Mouse (Mus musculus): Measurements from ENCODE around the gene Gpr171. TPM values are rescaled to one million over a fixed set of nuclear protein-coding genes. Genes with fewer than 3 reads are reported as not detected.
"Not testable (repeated sequence)": the region's sequence is repeated elsewhere in the genome, so short reads cannot be mapped to it uniquely, and the experiment has no call there.

The Gpr171 gene
- polyA plus RNA-seq, 1 experiment from 2014 or later: 1.2 TPM

DNA sequence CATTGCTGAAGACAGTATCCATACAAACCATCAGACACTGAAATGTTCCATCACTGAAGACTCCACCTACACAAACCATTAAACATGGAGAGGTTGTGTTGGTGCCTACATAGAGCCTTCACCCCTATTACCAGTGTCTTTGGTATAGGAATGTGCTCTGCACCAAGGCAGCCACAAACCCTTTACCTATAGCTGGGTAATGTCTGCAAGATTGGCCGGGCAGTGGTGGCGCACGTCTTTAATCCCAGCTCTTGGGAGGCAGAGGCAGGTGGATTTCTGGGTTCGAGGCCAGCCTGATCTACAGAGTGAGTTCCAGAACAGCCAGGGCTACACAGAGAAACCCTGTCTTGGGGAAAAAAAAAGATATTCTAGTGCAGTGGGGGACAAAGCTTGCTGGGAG, 11.7 kb upstream of the Gpr171 start:
- H3K4me2 ChIP-seq (ENCODE audit: low read length); H3K4me3 ChIP-seq (ENCODE audit: control insufficient read depth in 1 of 2, insufficient read depth in 1 of 2, low read depth in 1 of 2, low read length in 2 of 2); H3K36me3 ChIP-seq (ENCODE audit: control insufficient read depth, insufficient read depth, low read length); H3K9me3 ChIP-seq (ENCODE audit: control insufficient read depth, low read length); H3K9ac ChIP-seq (ENCODE audit: low read length); ATAC-seq (ENCODE audit: insufficient number of reproducible peaks, insufficient read depth, low FRiP score, low read depth); H3K27me3 ChIP-seq (ENCODE audit: control insufficient read depth, insufficient read depth, low read length): not testable (repeated sequence)
- Histone ChIP-seq H3K4me1 (ENCODE audit: control insufficient read depth in 2 of 2, insufficient read depth in 2 of 2, low read length in 2 of 2) (peaks cover 11 to 15% of the 10 kb centered on the region in 2 experiments), H3K27ac (replicated peaks in 1 of 2; ENCODE audit: control insufficient read depth in 1 of 2, insufficient read depth in 1 of 2, low read depth in 2 of 2, low read length in 2 of 2) (peak overlapping the region in 1 of 2 experiments; percentile 85; a peak in 3 of 4 replicates)
- 89% methylated on average over 4 of the region's 4 CpGs for WGBS

DNA sequence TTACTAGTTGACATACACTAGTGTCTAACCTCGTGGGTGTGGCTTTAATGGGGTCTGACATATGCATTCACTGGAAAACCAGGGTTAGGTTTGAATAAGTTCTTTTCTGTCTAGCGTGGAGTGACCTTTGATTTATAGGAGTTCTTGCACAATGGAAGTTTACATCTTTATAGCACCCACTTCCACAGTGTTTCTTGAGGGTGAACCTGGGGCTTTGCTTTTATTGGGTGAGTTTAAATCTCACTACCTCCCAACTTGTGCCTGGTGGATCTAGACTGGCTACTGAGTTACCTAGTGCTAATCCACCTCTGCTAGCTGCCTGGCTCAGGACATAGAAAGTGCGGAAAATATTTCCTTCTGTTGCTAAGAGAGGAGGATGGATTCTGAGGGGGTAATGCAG, 10.3 kb upstream of the Gpr171 start:
- Histone ChIP-seq H3K27me3 (ENCODE audit: control insufficient read depth, insufficient read depth, low read length) (no peaks in the 10 kb centered on the region), H3K4me3 (ENCODE audit: control insufficient read depth in 1 of 2, insufficient read depth in 1 of 2, low read depth in 1 of 2, low read length in 2 of 2) (no peak overlapping the region), H3K9ac (ENCODE audit: low read length) (no peak overlapping the region), H3K27ac (replicated peaks in 1 of 2; ENCODE audit: control insufficient read depth in 1 of 2, insufficient read depth in 1 of 2, low read depth in 2 of 2, low read length in 2 of 2) (no peak overlapping the region), H3K4me1 (ENCODE audit: control insufficient read depth in 2 of 2, insufficient read depth in 2 of 2, low read length in 2 of 2) (peaks cover 11 to 15% of the 10 kb centered on the region in 2 experiments), H3K4me2 (ENCODE audit: low read length) (no peak overlapping the region), H3K36me3 (ENCODE audit: control insufficient read depth, insufficient read depth, low read length) (peaks cover 7% of the 10 kb centered on the region; the same call in 1 of the 2 replicates), H3K9me3 (ENCODE audit: control insufficient read depth, low read length) (no peaks in the 10 kb centered on the region)
- 84% methylated on average over 3 of the region's 3 CpGs for WGBS
- ATAC-seq (ENCODE audit: insufficient number of reproducible peaks, insufficient read depth, low FRiP score, low read depth): no peak

- ATAC-seq (ENCODE audit: insufficient number of reproducible peaks, insufficient read depth, low FRiP score, low read depth); H3K27ac ChIP-seq (replicated peaks in 1 of 2; ENCODE audit: control insufficient read depth in 1 of 2, insufficient read depth in 1 of 2, low read depth in 2 of 2, low read length in 2 of 2); H3K27me3 ChIP-seq (ENCODE audit: control insufficient read depth, insufficient read depth, low read length); H3K9ac ChIP-seq (ENCODE audit: low read length); H3K4me2 ChIP-seq (ENCODE audit: low read length); H3K9me3 ChIP-seq (ENCODE audit: control insufficient read depth, low read length); H3K4me3 ChIP-seq (ENCODE audit: control insufficient read depth in 1 of 2, insufficient read depth in 1 of 2, low read depth in 1 of 2, low read length in 2 of 2); H3K36me3 ChIP-seq (ENCODE audit: control insufficient read depth, insufficient read depth, low read length): not testable (repeated sequence)
- WGBS: 97% methylated on average over 3 of the region's 3 CpGs
- H3K4me1 ChIP-seq (ENCODE audit: control insufficient read depth in 2 of 2, insufficient read depth in 2 of 2, low read length in 2 of 2): peaks cover 8 to 15% of the 10 kb centered on the region in 2 experiments
Measured at GRCm38 (mm10) chr3:59109834-59110233, 8.2 kb upstream of the Gpr171 start.

GRCm38 (mm10) chr3:59107439-59107838, 5.8 kb upstream of the Gpr171 start:
- Histone ChIP-seq H3K9ac (ENCODE audit: low read length) (no peak overlapping the region), H3K4me1 (ENCODE audit: control insufficient read depth in 2 of 2, insufficient read depth in 2 of 2, low read length in 2 of 2) (peaks cover 4 to 9% of the 10 kb centered on the region in 2 experiments), H3K27ac (replicated peaks in 1 of 2; ENCODE audit: control insufficient read depth in 1 of 2, insufficient read depth in 1 of 2, low read depth in 2 of 2, low read length in 2 of 2) (no peak overlapping the region), H3K4me3 (ENCODE audit: control insufficient read depth in 1 of 2, insufficient read depth in 1 of 2, low read depth in 1 of 2, low read length in 2 of 2) (no peak overlapping the region), H3K9me3 (ENCODE audit: control insufficient read depth, low read length) (no peaks in the 10 kb centered on the region), H3K27me3 (ENCODE audit: control insufficient read depth, insufficient read depth, low read length) (no peaks in the 10 kb centered on the region), H3K4me2 (ENCODE audit: low read length) (no peak overlapping the region), H3K36me3 (ENCODE audit: control insufficient read depth, insufficient read depth, low read length) (no peaks in the 10 kb centered on the region)
- WGBS: 93% methylated on average over 4 of the region's 4 CpGs
- no peak for ATAC-seq (ENCODE audit: insufficient number of reproducible peaks, insufficient read depth, low FRiP score, low read depth)

GRCm38 (mm10) chr3:59104462-59104861, 2.8 kb upstream of the Gpr171 start:
- ATAC-seq (ENCODE audit: insufficient number of reproducible peaks, insufficient read depth, low FRiP score, low read depth): no peak
- Histone ChIP-seq H3K4me3 (ENCODE audit: control insufficient read depth in 1 of 2, insufficient read depth in 1 of 2, low read depth in 1 of 2, low read length in 2 of 2) (no peak overlapping the region), H3K27me3 (ENCODE audit: control insufficient read depth, insufficient read depth, low read length) (no peaks in the 10 kb centered on the region), H3K9me3 (ENCODE audit: control insufficient read depth, low read length) (no peaks in the 10 kb centered on the region), H3K9ac (ENCODE audit: low read length) (no peak overlapping the region), H3K36me3 (ENCODE audit: control insufficient read depth, insufficient read depth, low read length) (no peaks in the 10 kb centered on the region), H3K4me2 (ENCODE audit: low read length) (no peak overlapping the region), H3K4me1 (ENCODE audit: control insufficient read depth in 2 of 2, insufficient read depth in 2 of 2, low read length in 2 of 2) (peaks cover 6 to 9% of the 10 kb centered on the region in 2 experiments), H3K27ac (replicated peaks in 1 of 2; ENCODE audit: control insufficient read depth in 1 of 2, insufficient read depth in 1 of 2, low read depth in 2 of 2, low read length in 2 of 2) (no peak overlapping the region)
- WGBS: 12% methylated on average over 4 of the region's 4 CpGs

GRCm38 (mm10) chr3:59102146-59102545, 525 bp upstream of the Gpr171 start:
- no peaks in the 10 kb centered on the region for H3K27me3 ChIP-seq (ENCODE audit: control insufficient read depth, insufficient read depth, low read length)
- no peak overlapping the region for H3K4me2 ChIP-seq (ENCODE audit: low read length)
- H3K9ac ChIP-seq (ENCODE audit: low read length): no peak overlapping the region
- peaks cover 8 to 9% of the 10 kb centered on the region in 2 experiments for H3K4me1 ChIP-seq (ENCODE audit: control insufficient read depth in 2 of 2, insufficient read depth in 2 of 2, low read length in 2 of 2)
- H3K4me3 ChIP-seq (ENCODE audit: control insufficient read depth in 1 of 2, insufficient read depth in 1 of 2, low read depth in 1 of 2, low read length in 2 of 2): no peak overlapping the region
- WGBS: 94% methylated on average over 2 of the region's 2 CpGs
- no peak for ATAC-seq (ENCODE audit: insufficient number of reproducible peaks, insufficient read depth, low FRiP score, low read depth)
- H3K9me3 ChIP-seq (ENCODE audit: control insufficient read depth, low read length): no peaks in the 10 kb centered on the region
- H3K27ac ChIP-seq (replicated peaks in 1 of 2; ENCODE audit: control insufficient read depth in 1 of 2, insufficient read depth in 1 of 2, low read depth in 2 of 2, low read length in 2 of 2): no peak overlapping the region
- H3K36me3 ChIP-seq (ENCODE audit: control insufficient read depth, insufficient read depth, low read length): no peaks in the 10 kb centered on the region

DNA sequence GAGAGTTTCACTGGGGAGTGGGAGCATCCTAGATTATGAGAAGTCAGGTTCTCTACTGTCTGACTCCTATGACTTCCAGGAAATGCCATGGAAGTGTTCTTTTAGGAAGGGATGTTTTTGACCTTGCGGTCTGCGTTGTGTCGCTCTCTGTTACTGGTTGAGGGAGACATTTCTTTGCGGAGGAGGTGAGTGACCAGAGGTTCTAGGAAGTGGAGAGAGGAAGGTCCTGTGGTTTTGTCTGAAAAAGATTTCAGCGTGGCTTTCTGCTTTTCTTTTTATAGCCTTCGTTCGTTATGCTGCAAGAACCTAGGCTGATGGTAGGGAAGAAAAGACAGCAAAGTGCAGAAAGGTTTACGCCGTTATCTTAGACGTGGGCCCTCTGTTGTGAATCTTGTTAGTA, 3.1 kb downstream of the Gpr171 start:
- ATAC-seq (ENCODE audit: insufficient number of reproducible peaks, insufficient read depth, low FRiP score, low read depth): no peak
- H3K4me1 ChIP-seq (ENCODE audit: control insufficient read depth in 2 of 2, insufficient read depth in 2 of 2, low read length in 2 of 2): peaks cover 3 to 4% of the 10 kb centered on the region in 2 experiments; a peak in 2 of 4 replicates
- WGBS: 77% methylated on average over 10 of the region's 10 CpGs

DNA sequence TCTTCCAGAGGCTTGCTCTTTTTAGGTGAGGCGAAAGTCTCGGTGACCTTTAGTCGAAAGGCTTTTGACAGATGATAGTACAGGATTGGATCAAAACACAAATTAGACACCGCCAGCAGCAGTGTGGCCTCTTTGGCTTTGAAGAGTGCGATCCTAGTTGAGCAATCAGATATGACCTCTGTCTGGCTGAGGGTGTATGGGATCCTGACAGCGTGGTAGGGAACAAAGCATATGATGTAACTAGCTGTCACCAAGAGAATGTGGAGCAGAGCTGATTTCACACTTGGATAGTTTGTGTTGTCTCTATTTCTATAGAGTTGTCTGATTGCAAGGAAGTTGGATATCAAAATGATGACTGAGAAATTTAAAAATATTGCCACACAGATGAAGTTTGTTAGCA, 4.2 kb downstream of the Gpr171 start:
- Histone ChIP-seq H3K4me2 (ENCODE audit: low read length) (no peak overlapping the region), H3K27me3 (ENCODE audit: control insufficient read depth, insufficient read depth, low read length) (no peaks in the 10 kb centered on the region), H3K36me3 (ENCODE audit: control insufficient read depth, insufficient read depth, low read length) (no peaks in the 10 kb centered on the region), H3K4me1 (ENCODE audit: control insufficient read depth in 2 of 2, insufficient read depth in 2 of 2, low read length in 2 of 2) (peaks cover 0 to 4% of the 10 kb centered on the region in 2 experiments; a peak in 2 of 4 replicates), H3K9me3 (ENCODE audit: control insufficient read depth, low read length) (no peaks in the 10 kb centered on the region), H3K9ac (ENCODE audit: low read length) (no peak overlapping the region), H3K4me3 (ENCODE audit: control insufficient read depth in 1 of 2, insufficient read depth in 1 of 2, low read depth in 1 of 2, low read length in 2 of 2) (no peak overlapping the region), H3K27ac (replicated peaks in 1 of 2; ENCODE audit: control insufficient read depth in 1 of 2, insufficient read depth in 1 of 2, low read depth in 2 of 2, low read length in 2 of 2) (no peak overlapping the region)
- no peak for ATAC-seq (ENCODE audit: insufficient number of reproducible peaks, insufficient read depth, low FRiP score, low read depth)
- WGBS: 50% methylated on average over 6 of the region's 6 CpGs

More for the DNA sequence above, 3.1 kb downstream of the Gpr171 start:
- Histone ChIP-seq H3K36me3 (ENCODE audit: control insufficient read depth, insufficient read depth, low read length) (no peaks in the 10 kb centered on the region), H3K27ac (replicated peaks in 1 of 2; ENCODE audit: control insufficient read depth in 1 of 2, insufficient read depth in 1 of 2, low read depth in 2 of 2, low read length in 2 of 2) (no peak overlapping the region), H3K4me2 (ENCODE audit: low read length) (no peak overlapping the region), H3K4me3 (ENCODE audit: control insufficient read depth in 1 of 2, insufficient read depth in 1 of 2, low read depth in 1 of 2, low read length in 2 of 2) (no peak overlapping the region), H3K9ac (ENCODE audit: low read length) (no peak overlapping the region), H3K9me3 (ENCODE audit: control insufficient read depth, low read length) (no peaks in the 10 kb centered on the region), H3K27me3 (ENCODE audit: control insufficient read depth, insufficient read depth, low read length) (no peaks in the 10 kb centered on the region)

Measured in heart, embryonic 14.5 days (tissue).